Mouse (Mus musculus) liver, embryonic 16.5 days (tissue): ENCODE data around the gene Slc31a2. TPM values are rescaled to one million over a fixed set of nuclear protein-coding genes. Genes with fewer than 3 reads are reported as not detected.

ENCODE experiments used
- ATAC-seq: fragments of 200-750 bp; cut with Nextera tagmentation; 2 replicates; pipeline ENCODE4 v1.8.0; 2017; ENCODE audit warnings: low read depth, mild to moderate bottlenecking, moderate number of reproducible peaks, moderate library complexity
- H3K27ac ChIP-seq: fragments of 300-500 bp; sonication (generic); 2 replicates; pipeline ENCODE4 v1.5.1; 2014; ENCODE audit warnings: mild to moderate bottlenecking, low read length
- H3K27me3 ChIP-seq: fragments of 300-500 bp; sonication (generic); 2 replicates; pipeline ENCODE4 v1.6.1; 2014; ENCODE audit warnings: low read depth, low read length, mixed read lengths; ENCODE audit not compliant: control insufficient read depth, insufficient read depth
- H3K36me3 ChIP-seq: fragments of 300-500 bp; sonication (generic); 2 replicates; pipeline ENCODE4 v1.6.1; 2014; ENCODE audit warnings: mild to moderate bottlenecking; ENCODE audit not compliant: control insufficient read depth, insufficient read depth
- H3K4me1 ChIP-seq: fragments of 300-500 bp; sonication (generic); 2 replicates; pipeline ENCODE4 v1.6.1; 2014; ENCODE audit warnings: low read depth, low read length, mixed read lengths; ENCODE audit not compliant: control insufficient read depth
- H3K4me2 ChIP-seq: fragments of 300-500 bp; sonication (generic); 2 replicates; pipeline ENCODE4 v1.6.1; 2014; ENCODE audit warnings: low read depth, low read length, mixed read lengths
- H3K4me3 ChIP-seq: fragments of 300-500 bp; sonication (generic); 2 replicates; pipeline ENCODE4 v1.5.1; 2014; ENCODE audit warnings: low read depth, mild to moderate bottlenecking, low read length
- H3K9ac ChIP-seq: fragments of 300-500 bp; sonication (generic); 2 replicates; pipeline ENCODE4 v1.6.1; 2014; ENCODE audit warnings: low read depth, low read length
- H3K9me3 ChIP-seq: fragments of 300-500 bp; sonication (generic); replicated peaks from 2 replicates; pipeline ENCODE4 v1.6.1; 2016; ENCODE audit warnings: low read length; ENCODE audit not compliant: control insufficient read depth
- WGBS: fragments of 180-500 bp; shearing (Covaris S2); extraction: QIAGEN DNeasy Blood & Tissue Kit; methylation state at CpG from one replicate; pipeline ENCODE4 v1.1.7; 2014; ENCODE audit not compliant: insufficient replicate concordance; 5-methylcytosine and 5-hydroxymethylcytosine counted together
- polyA plus RNA-seq: library from polyadenylated mRNA; unstranded; fragments of >200 nt; fragmentation: Nextera tagmentation; extraction: Ambion mirVana; gene quantifications from 2 replicates; pipeline ENCODE4 v1.2.1, GENCODE M21; 2015

Slc31a2 gene
- polyA plus RNA-seq, 1 experiment from 2014 or later: 10.7 TPM

GRCm38 (mm10) chr4:62318294-62318693 lies 55.9 kb downstream of the Slc31a2 start:
- ATAC-seq: no peak
- WGBS: 54% methylated on average over 1 of the region's 1 CpGs
- no peak overlapping the region for H3K4me3 ChIP-seq

GRCm38 (mm10) chr4:62322684-62323083 lies 60.3 kb downstream of the Slc31a2 start:
- no peak overlapping the region for H3K4me2 ChIP-seq
- WGBS: 45% methylated on average over 3 of the region's 3 CpGs
- no peak overlapping the region for H3K27ac ChIP-seq
- peaks cover 58% of the 10 kb centered on the region for H3K36me3 ChIP-seq
- no peaks in the 10 kb centered on the region for H3K9me3 ChIP-seq
- H3K27me3 ChIP-seq: no peaks in the 10 kb centered on the region
- peak; percentile 30; the same call in 1 of the 2 replicates for ATAC-seq
- H3K9ac ChIP-seq: no peak overlapping the region
- no peaks in the 10 kb centered on the region for H3K4me1 ChIP-seq
- no peak overlapping the region for H3K4me3 ChIP-seq

More at GRCm38 (mm10) chr4:62318294-62318693, 55.9 kb downstream of the Slc31a2 start:
- Histone ChIP-seq H3K9me3 (no peaks in the 10 kb centered on the region), H3K27me3 (no peaks in the 10 kb centered on the region), H3K9ac (no peak overlapping the region), H3K4me2 (no peak overlapping the region), H3K36me3 (peaks cover 41% of the 10 kb centered on the region), H3K27ac (no peak overlapping the region), H3K4me1 (no peaks in the 10 kb centered on the region)

- Histone ChIP-seq H3K4me3 (no peak overlapping the region), H3K4me1 (peaks cover 4% of the 10 kb centered on the region), H3K9ac (no peak overlapping the region), H3K4me2 (no peak overlapping the region), H3K27ac (no peak overlapping the region), H3K36me3 (peaks cover 39% of the 10 kb centered on the region), H3K27me3 (no peaks in the 10 kb centered on the region), H3K9me3 (no peaks in the 10 kb centered on the region)
- no peak for ATAC-seq
These were observed 63.7 kb downstream of the Slc31a2 start for GRCm38 (mm10) chr4:62326111-62326510.

DNA sequence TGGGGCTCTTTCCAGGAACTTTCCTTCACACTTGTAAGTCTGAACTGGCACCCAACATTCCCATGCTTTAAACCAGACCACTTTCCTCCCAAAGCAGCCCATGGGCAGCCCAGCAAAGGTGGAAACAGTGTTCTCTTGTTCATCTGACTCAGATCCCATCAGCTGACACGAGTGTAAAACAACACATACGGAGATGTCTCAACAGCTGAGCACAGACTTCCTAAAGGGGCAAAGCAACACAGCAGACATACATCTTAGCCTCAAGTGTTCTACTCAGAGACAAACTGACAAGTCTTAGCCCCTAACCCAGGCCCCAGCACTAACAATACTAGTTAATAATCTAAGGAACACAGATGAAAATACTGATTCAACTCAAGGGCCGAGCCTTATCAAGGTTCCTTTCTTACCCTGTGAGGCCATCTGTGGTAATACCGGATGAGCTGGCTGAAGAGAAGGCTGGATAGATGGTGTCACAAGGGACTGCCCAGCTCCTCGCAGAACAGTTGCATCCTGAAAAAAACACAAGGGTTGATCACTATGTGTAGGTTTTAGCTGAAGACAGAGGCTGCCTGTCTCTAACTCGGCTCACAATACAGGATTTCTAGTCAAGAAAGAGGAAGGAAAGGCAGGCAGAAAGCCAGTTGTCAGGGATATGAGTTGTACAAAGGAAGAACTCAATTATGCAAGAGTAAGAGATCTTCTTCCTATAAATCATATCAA lies 66.7 kb downstream of the Slc31a2 start:
- Histone ChIP-seq H3K4me1 (peaks cover 4% of the 10 kb centered on the region), H3K27me3 (no peaks in the 10 kb centered on the region), H3K4me2 (no peak overlapping the region), H3K27ac (peak overlapping the region; percentile 33; the same call in 1 of the 2 replicates), H3K9me3 (no peaks in the 10 kb centered on the region), H3K4me3 (no peak overlapping the region), H3K9ac (no peak overlapping the region), H3K36me3 (peaks cover 31% of the 10 kb centered on the region)
- 23% methylated on average over 6 of the region's 6 CpGs for WGBS
- no peak; the same call in 1 of the 2 replicates for ATAC-seq

GRCm38 (mm10) chr4:62331977-62332376 lies 69.6 kb downstream of the Slc31a2 start:
- H3K4me2 ChIP-seq: no peak overlapping the region
- peaks cover 4% of the 10 kb centered on the region for H3K4me1 ChIP-seq
- no peak overlapping the region for H3K9ac ChIP-seq
- ATAC-seq: no peak
- no peaks in the 10 kb centered on the region for H3K9me3 ChIP-seq
- WGBS: 74% methylated on average over 5 of the region's 5 CpGs
- H3K4me3 ChIP-seq: no peak overlapping the region
- H3K27ac ChIP-seq: no peak overlapping the region
- H3K27me3 ChIP-seq: no peaks in the 10 kb centered on the region
- peaks cover 31% of the 10 kb centered on the region for H3K36me3 ChIP-seq

DNA sequence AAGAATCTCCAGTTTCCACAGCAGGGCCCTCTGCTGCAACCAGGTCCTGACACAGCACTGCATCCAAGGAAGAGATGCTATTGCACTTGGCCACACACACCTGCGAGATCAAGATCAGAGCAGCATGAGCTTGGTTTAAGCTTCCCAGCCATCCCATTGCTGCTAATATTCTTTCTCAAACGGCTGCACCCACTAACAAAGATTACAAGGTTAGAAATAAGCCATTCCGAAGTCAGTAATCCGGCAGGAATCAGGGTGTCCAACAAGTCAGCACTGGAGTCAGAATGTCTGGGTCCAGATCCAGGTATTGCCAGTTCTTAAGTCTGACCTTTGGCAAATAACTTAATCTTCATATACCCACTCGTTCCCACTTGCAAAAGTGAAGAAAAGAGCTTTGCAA lies 76.2 kb downstream of the Slc31a2 start:
- 77% methylated on average over 5 of the region's 5 CpGs for WGBS

GRCm38 (mm10) chr4:62344000-62344399 lies 81.6 kb downstream of the Slc31a2 start:
- H3K9me3 ChIP-seq: no peaks in the 10 kb centered on the region
- no peak overlapping the region for H3K27ac ChIP-seq
- H3K4me1 ChIP-seq: peaks cover 2% of the 10 kb centered on the region
- H3K36me3 ChIP-seq: peaks cover 28% of the 10 kb centered on the region
- H3K4me3 ChIP-seq: no peak overlapping the region
- H3K27me3 ChIP-seq: no peaks in the 10 kb centered on the region
- ATAC-seq: no peak
- no peak overlapping the region for H3K9ac ChIP-seq
- 81% methylated on average over 1 of the region's 1 CpGs for WGBS
- no peak overlapping the region for H3K4me2 ChIP-seq

More for the DNA sequence above, 76.2 kb downstream of the Slc31a2 start:
- Histone ChIP-seq H3K27me3 (no peaks in the 10 kb centered on the region), H3K9me3 (no peaks in the 10 kb centered on the region), H3K4me1 (no peaks in the 10 kb centered on the region), H3K4me3 (no peak overlapping the region), H3K27ac (no peak overlapping the region), H3K36me3 (peaks cover 31% of the 10 kb centered on the region), H3K9ac (no peak overlapping the region), H3K4me2 (no peak overlapping the region)
- ATAC-seq: no peak

- ATAC-seq: no peak
- 76% methylated on average over 4 of the region's 4 CpGs for WGBS
These were observed 83.5 kb downstream of the Slc31a2 start for GRCm38 (mm10) chr4:62345827-62346226.

DNA sequence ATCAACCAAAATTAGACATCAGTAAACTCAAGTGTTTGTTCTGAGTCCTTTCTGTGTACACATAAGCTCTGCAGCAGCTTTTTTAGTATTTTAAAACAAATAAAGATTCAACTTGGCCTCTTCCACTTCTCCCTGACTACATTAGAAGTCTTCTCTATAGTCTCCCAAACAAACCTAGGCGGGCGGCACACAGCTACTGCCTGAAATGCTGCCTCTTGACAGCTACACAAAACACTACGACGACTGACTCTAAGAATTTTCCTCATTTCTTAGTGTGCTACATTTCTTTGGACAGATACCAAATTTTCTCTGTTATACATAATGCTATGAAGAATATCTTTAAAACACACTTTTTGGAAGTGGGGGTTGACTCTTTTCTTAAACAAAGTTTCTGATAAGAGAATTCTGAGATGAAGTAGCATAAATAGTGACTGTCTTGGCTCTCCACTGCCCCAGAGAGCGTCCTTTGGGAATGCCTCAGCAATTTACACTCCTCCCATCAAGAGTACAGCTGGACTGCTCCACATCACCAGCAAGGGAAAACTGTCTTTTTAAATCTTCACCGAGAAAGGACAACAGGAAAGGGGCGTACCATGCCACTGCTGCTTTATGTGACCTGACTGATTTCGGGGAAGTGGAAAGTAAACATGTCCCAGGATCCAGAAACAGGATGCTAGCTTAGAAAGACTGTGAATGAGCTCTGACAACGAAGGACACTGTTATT lies 85.4 kb downstream of the Slc31a2 start:
- H3K4me2 ChIP-seq: no peak overlapping the region

More at GRCm38 (mm10) chr4:62345827-62346226, 83.5 kb downstream of the Slc31a2 start:
- no peaks in the 10 kb centered on the region for H3K9me3 ChIP-seq
- no peaks in the 10 kb centered on the region for H3K27me3 ChIP-seq
- peaks cover 3% of the 10 kb centered on the region for H3K4me1 ChIP-seq
- no peak overlapping the region for H3K4me3 ChIP-seq
- H3K36me3 ChIP-seq: peaks cover 22% of the 10 kb centered on the region
- H3K27ac ChIP-seq: no peak overlapping the region
- H3K4me2 ChIP-seq: no peak overlapping the region
- no peak overlapping the region for H3K9ac ChIP-seq

More for the DNA sequence above, 85.4 kb downstream of the Slc31a2 start:
- 55% methylated on average over 9 of the region's 9 CpGs for WGBS
- peak; percentile 71 for ATAC-seq
- Histone ChIP-seq H3K27ac (peak overlapping the region; percentile 58), H3K36me3 (peaks cover 16% of the 10 kb centered on the region), H3K4me1 (peaks cover 3% of the 10 kb centered on the region), H3K4me3 (no peak overlapping the region), H3K9me3 (no peaks in the 10 kb centered on the region), H3K9ac (no peak overlapping the region), H3K27me3 (no peaks in the 10 kb centered on the region)
